Mouse (Mus musculus) embryonic facial prominence, embryonic 11.5 days (tissue): ENCODE data around the gene Aplf. TPM values are rescaled to one million over a fixed set of nuclear protein-coding genes. Genes with fewer than 3 reads are reported as not detected.
A peak's percentile ranks its signal among the peaks of the same experiment; 100 is the strongest.

Experiments
- ATAC-seq: fragments of 200-750 bp; cut with Nextera tagmentation; replicated peaks from 2 replicates; pipeline ENCODE4 v1.8.0; 2017; ENCODE audit warnings: low read depth; ENCODE audit not compliant: insufficient number of reproducible peaks, low FRiP score, low TSS enrichment
- DNase-seq: peaks from one replicate; pipeline ENCODE4 v3.0.0-alpha.2; 2015; ENCODE audit warnings: low spot score
- H3K27ac ChIP-seq: fragments of 300-500 bp; sonication (generic); replicated peaks from 2 replicates; pipeline ENCODE4 v1.5.1; 2014; ENCODE audit warnings: mild to moderate bottlenecking, low read depth, low read length, control low read depth
- H3K27me3 ChIP-seq: fragments of 300-500 bp; sonication (generic); 2 replicates; pipeline ENCODE4 v1.6.1; 2014; ENCODE audit warnings: mild to moderate bottlenecking, low read length, moderate library complexity, mixed read lengths; ENCODE audit not compliant: control insufficient read depth, insufficient read depth
- H3K36me3 ChIP-seq: fragments of 300-500 bp; sonication (generic); replicated peaks from 2 replicates; pipeline ENCODE4 v1.6.1; 2014; ENCODE audit warnings: low read depth, mild to moderate bottlenecking, low read length, moderate library complexity, mixed read lengths; ENCODE audit not compliant: control insufficient read depth, insufficient read depth
- H3K4me1 ChIP-seq: fragments of 300-500 bp; sonication (generic); 2 replicates; pipeline ENCODE4 v1.6.1; 2014; ENCODE audit warnings: low read length, mixed read lengths; ENCODE audit not compliant: control insufficient read depth, insufficient read depth
- H3K4me2 ChIP-seq: fragments of 300-500 bp; sonication (generic); 2 replicates; pipeline ENCODE4 v1.6.1; 2014; ENCODE audit warnings: low read depth, mild to moderate bottlenecking, control low read depth, low read length, moderate library complexity
- H3K4me3 ChIP-seq: fragments of 300-500 bp; sonication (generic); 2 replicates; pipeline ENCODE4 v1.5.1; 2014; ENCODE audit warnings: low read depth, low read length, control low read depth
- H3K9ac ChIP-seq: fragments of 300-500 bp; sonication (generic); replicated peaks from 2 replicates; pipeline ENCODE4 v1.6.1; 2014; ENCODE audit warnings: mild to moderate bottlenecking, control low read depth, low read length
- H3K9me3 ChIP-seq: fragments of 300-500 bp; sonication (generic); replicated peaks from 2 replicates; pipeline ENCODE4 v1.6.1; 2016; ENCODE audit warnings: mild to moderate bottlenecking, low read length, inconsistent platforms, mixed read lengths; ENCODE audit not compliant: control insufficient read depth
- WGBS: fragments of 180-500 bp; shearing (Covaris S2); extraction: QIAGEN DNeasy Blood & Tissue Kit; methylation state at CpG from one replicate; pipeline ENCODE4 v1.1.7; 2014; 5-methylcytosine and 5-hydroxymethylcytosine counted together
- polyA plus RNA-seq: library from polyadenylated mRNA; unstranded; fragments of >200 nt; fragmentation: Nextera tagmentation; extraction: Ambion mirVana; gene quantifications from 2 replicates; pipeline ENCODE4 v1.2.1, GENCODE M21; 2014

The Aplf gene
- polyA plus RNA-seq: 15.4 and 20.3 TPM in 2 replicates

- Histone ChIP-seq H3K4me2 (peak within 1 kb of the TSS; percentile 89), H3K4me3 (peak within 1 kb of the TSS; percentile 78), H3K9ac (peak within 1 kb of the TSS; percentile 70), H3K36me3 (no peaks in the 10 kb centered on the region), H3K4me1 (0 out of 2 replicates have a peak, but pooled peaks cover 2% of the 10 kb centered on the region), H3K9me3 (no peaks in the 10 kb centered on the region), H3K27ac (no peak within 1 kb of the TSS), H3K27me3 (no peaks in the 10 kb centered on the region)
- DNase-seq (peak; percentile 99), ATAC-seq (peak; percentile 100)
- WGBS: under 1% methylated on average over 33 of the region's 33 CpGs
Observed at GRCm38 (mm10) chr6:87671771-87672517, at the start of gene Aplf. TSS of gene Aplf (minus strand) at chr6:87672193.

GRCm38 (mm10) chr6:87714091-87714490 lies 42.1 kb upstream of the Aplf start:
- ATAC-seq: no peak
- no peaks in the 10 kb centered on the region for H3K27me3 ChIP-seq
- H3K9ac ChIP-seq: no peak overlapping the region
- no peak overlapping the region for H3K4me2 ChIP-seq
- WGBS: 84% methylated on average over 4 of the region's 4 CpGs
- H3K27ac ChIP-seq: no peak overlapping the region
- H3K4me1 ChIP-seq: no peaks in the 10 kb centered on the region
- H3K36me3 ChIP-seq: no peaks in the 10 kb centered on the region
- H3K9me3 ChIP-seq: no peaks in the 10 kb centered on the region
- no peak for DNase-seq
- no peak overlapping the region for H3K4me3 ChIP-seq

- H3K4me2 ChIP-seq: no peak overlapping the region
- WGBS: 89% methylated on average over 4 of the region's 4 CpGs
- ATAC-seq: no peak
- H3K9me3 ChIP-seq: no peaks in the 10 kb centered on the region
- H3K4me1 ChIP-seq: no peaks in the 10 kb centered on the region
- H3K27ac ChIP-seq: no peak overlapping the region
- no peaks in the 10 kb centered on the region for H3K36me3 ChIP-seq
- H3K4me3 ChIP-seq: no peak overlapping the region
- no peak for DNase-seq
- H3K27me3 ChIP-seq: no peaks in the 10 kb centered on the region
- H3K9ac ChIP-seq: no peak overlapping the region
Observed at GRCm38 (mm10) chr6:87712311-87712710, 40.3 kb upstream of the Aplf start.

- Histone ChIP-seq H3K4me3 (no peak overlapping the region), H3K36me3 (no peaks in the 10 kb centered on the region), H3K27me3 (no peaks in the 10 kb centered on the region), H3K27ac (no peak overlapping the region), H3K4me2 (no peak overlapping the region), H3K9me3 (no peaks in the 10 kb centered on the region), H3K9ac (no peak overlapping the region), H3K4me1 (no peaks in the 10 kb centered on the region)
- no peak for ATAC-seq
- peak; percentile 46 for DNase-seq
- WGBS: 51% methylated on average over 3 of the region's 3 CpGs
Observed at GRCm38 (mm10) chr6:87706246-87706645, 34.3 kb upstream of the Aplf start.

GRCm38 (mm10) chr6:87696544-87696943 lies 24.6 kb upstream of the Aplf start:
- 83% methylated on average over 4 of the region's 4 CpGs for WGBS
- H3K4me1 ChIP-seq: no peaks in the 10 kb centered on the region
- H3K27ac ChIP-seq: no peak overlapping the region
- H3K4me3 ChIP-seq: no peak overlapping the region
- no peak overlapping the region for H3K9ac ChIP-seq
- H3K4me2 ChIP-seq: no peak overlapping the region
- DNase-seq (no peak), ATAC-seq (no peak)
- H3K9me3 ChIP-seq: no peaks in the 10 kb centered on the region
- H3K36me3 ChIP-seq: no peaks in the 10 kb centered on the region
- no peaks in the 10 kb centered on the region for H3K27me3 ChIP-seq

GRCm38 (mm10) chr6:87695947-87696346 lies 24.0 kb upstream of the Aplf start:
- no peak overlapping the region for H3K4me2 ChIP-seq
- H3K4me1 ChIP-seq: no peaks in the 10 kb centered on the region
- no peaks in the 10 kb centered on the region for H3K36me3 ChIP-seq
- no peak overlapping the region for H3K9ac ChIP-seq
- DNase-seq (no peak), ATAC-seq (no peak)
- no peaks in the 10 kb centered on the region for H3K9me3 ChIP-seq
- H3K4me3 ChIP-seq: no peak overlapping the region
- H3K27me3 ChIP-seq: no peaks in the 10 kb centered on the region
- WGBS: 85% methylated on average over 3 of the region's 3 CpGs
- no peak overlapping the region for H3K27ac ChIP-seq

- H3K4me3 ChIP-seq: no peak overlapping the region
Observed at GRCm38 (mm10) chr6:87680418-87680817, 8.4 kb upstream of the Aplf start.

GRCm38 (mm10) chr6:87672661-87673060 lies 668 bp upstream of the Aplf start:
- Histone ChIP-seq H3K4me2 (peak overlapping the region; percentile 25), H3K27ac (no peak overlapping the region)
- WGBS: 43% methylated on average over 4 of the region's 4 CpGs

More at GRCm38 (mm10) chr6:87680418-87680817, 8.4 kb upstream of the Aplf start:
- Histone ChIP-seq H3K9ac (no peak overlapping the region), H3K27ac (no peak overlapping the region), H3K36me3 (no peaks in the 10 kb centered on the region), H3K27me3 (no peaks in the 10 kb centered on the region), H3K9me3 (no peaks in the 10 kb centered on the region), H3K4me2 (no peak overlapping the region), H3K4me1 (no peaks in the 10 kb centered on the region)
- no peak for DNase-seq
- no peak for ATAC-seq
- WGBS: 69% methylated on average over 3 of the region's 3 CpGs

More at GRCm38 (mm10) chr6:87672661-87673060, 668 bp upstream of the Aplf start:
- Histone ChIP-seq H3K4me3 (peak overlapping the region; percentile 78; the same call in 1 of the 2 replicates), H3K9me3 (no peaks in the 10 kb centered on the region), H3K27me3 (no peaks in the 10 kb centered on the region), H3K9ac (peak overlapping the region; percentile 57), H3K4me1 (0 out of 2 replicates have a peak, but pooled peaks cover 2% of the 10 kb centered on the region), H3K36me3 (no peaks in the 10 kb centered on the region)
- no peak for DNase-seq
- no peak for ATAC-seq
